Mouse (Mus musculus) G1E (cell line): ENCODE results near the gene Vrk1. TPM values are rescaled to one million over a fixed set of nuclear protein-coding genes. Genes with fewer than 3 reads are reported as not detected.

Experiments
- ATAC-seq: 2 replicates; pipeline ENCODE4 v1.8.0; 2016; ENCODE audit warnings: mild to moderate bottlenecking; ENCODE audit not compliant: insufficient number of reproducible peaks, poor library complexity, low FRiP score, severe bottlenecking; ENCODE audit errors: extremely low read depth
- DNase-seq: peaks from one replicate; pipeline ENCODE4 v3.0.0; 2012; ENCODE audit warnings: low spot score
- H3K27me3 ChIP-seq: 2 replicates; pipeline ENCODE4 v1.6.1; 2012; ENCODE audit warnings: mild to moderate bottlenecking, low read length, inconsistent platforms; ENCODE audit not compliant: insufficient read depth
- H3K36me3 ChIP-seq: replicated peaks from 2 replicates; pipeline ENCODE3; 2012; ENCODE audit warnings: mild to moderate bottlenecking, inconsistent platforms
- H3K4me1 ChIP-seq: 2 replicates; pipeline ENCODE4 v1.6.1; 2012; ENCODE audit warnings: low read depth, low read length, inconsistent platforms, mixed read lengths; ENCODE audit not compliant: insufficient read depth
- H3K4me3 ChIP-seq: 2 replicates; pipeline ENCODE4 v1.5.1; 2012; ENCODE audit warnings: low read depth, mild to moderate bottlenecking, inconsistent platforms, low read length, moderate library complexity, mixed read lengths
- H3K9me3 ChIP-seq: replicated peaks from 2 replicates; pipeline ENCODE4 v1.6.1; 2012; ENCODE audit warnings: inconsistent platforms
- CTCF ChIP-seq: IDR thresholded peaks from 2 replicates; pipeline ENCODE4 v1.5.1; 2012; ENCODE audit warnings: low read depth, low read length, inconsistent platforms, mixed read lengths
- GATA1 ChIP-seq: IDR thresholded peaks from 2 replicates; pipeline ENCODE4 v1.6.1; 2012; ENCODE audit warnings: borderline replicate concordance, low read length, inconsistent platforms, mixed read lengths
- GATA2 ChIP-seq: IDR thresholded peaks from 2 replicates; pipeline ENCODE4 v1.6.1; 2012; ENCODE audit warnings: low read depth, low read length, inconsistent platforms, borderline replicate concordance
- POLR2AphosphoS5 ChIP-seq: IDR thresholded peaks from 2 replicates; pipeline ENCODE4 v1.6.1; 2012; ENCODE audit warnings: low read depth, low read length, inconsistent platforms; ENCODE audit not compliant: insufficient replicate concordance
- TAL1 ChIP-seq: conservative IDR thresholded peaks from 2 replicates; pipeline ENCODE4 v1.6.1; 2012; ENCODE audit warnings: low read depth, low read length, inconsistent platforms, mixed read lengths
- polyA plus RNA-seq: library from polyadenylated mRNA; stranded (reverse); fragments of >175 nt; gene quantifications from 2 replicates; pipeline ENCODE4 v1.2.3, GENCODE M21; 2012
- total RNA-seq, 2 experiments: library from RNA; stranded (forward) in 1 of 2; stranded (reverse) in 1 of 2; fragments of 200-1000 nt in 1 of 2; fragments of >200 nt in 1 of 2; fragmentation: Nextera tagmentation in 1 of 2; gene quantifications; 2 replicates each; pipeline ENCODE4 v1.2.3; 2014 to 2017

Vrk1 gene
- total and polyA plus RNA-seq, 3 experiments = 89.8 to 293 (median 184) TPM

GRCm38 (mm10) chr12:106124581-106124980 lies 114.6 kb downstream of the Vrk1 start:
- ATAC-seq (no peak), DNase-seq (no peak)
- TF ChIP-seq TAL1 (no peak), GATA1 (no peak), POLR2AphosphoS5 (no peak), CTCF (no peak), GATA2 (no peak)
- H3K4me3 ChIP-seq = no peak overlapping the region
- H3K27me3 ChIP-seq = no peaks in the 10 kb centered on the region
- H3K4me1 ChIP-seq = no peaks in the 10 kb centered on the region
- peaks cover 84% of the 10 kb centered on the region for H3K9me3 ChIP-seq
- H3K36me3 ChIP-seq = no peaks in the 10 kb centered on the region

Other genes starting within 250 kb of the Vrk1 start
- 625 and 650 TPM in 2 replicates for gene Papola, start 225.5 kb upstream of the Vrk1 start, total RNA-seq (2014; fragmentation: Nextera tagmentation)
- gene Papola, start 225.5 kb upstream of the Vrk1 start, total RNA-seq (2017) = 232 and 258 TPM in 2 replicates
- 661 and 673 TPM in 2 replicates for gene Papola, start 225.5 kb upstream of the Vrk1 start, polyA plus RNA-seq